Mouse (Mus musculus): ENCODE results near the gene Olfr521.
"Not testable (repeated sequence)": the region's sequence is repeated elsewhere in the genome, so short reads cannot be mapped to it uniquely, and the experiment has no call there.

Olfr521 gene

GRCm38 (mm10) chr7:99805340-99805739 is 42.0 kb downstream of the Olfr521 start:
- DNase-seq (ENCODE audit: extremely low read depth, low read depth, low spot score) = no peak

GRCm38 (mm10) chr7:99807043-99807442 is 43.7 kb downstream of the Olfr521 start:
- DNase-seq (ENCODE audit: extremely low read depth, low read depth, low spot score) = not testable (repeated sequence)

GRCm38 (mm10) chr7:99810814-99811213 is 47.5 kb downstream of the Olfr521 start:
- DNase-seq (ENCODE audit: extremely low read depth, low read depth, low spot score) = no peak

GRCm38 (mm10) chr7:99811661-99812060 is 48.4 kb downstream of the Olfr521 start:
- DNase-seq (ENCODE audit: extremely low read depth, low read depth, low spot score) = no peak

GRCm38 (mm10) chr7:99813394-99813793 is 50.1 kb downstream of the Olfr521 start:
- DNase-seq (ENCODE audit: extremely low read depth, low read depth, low spot score) = no peak

DNA sequence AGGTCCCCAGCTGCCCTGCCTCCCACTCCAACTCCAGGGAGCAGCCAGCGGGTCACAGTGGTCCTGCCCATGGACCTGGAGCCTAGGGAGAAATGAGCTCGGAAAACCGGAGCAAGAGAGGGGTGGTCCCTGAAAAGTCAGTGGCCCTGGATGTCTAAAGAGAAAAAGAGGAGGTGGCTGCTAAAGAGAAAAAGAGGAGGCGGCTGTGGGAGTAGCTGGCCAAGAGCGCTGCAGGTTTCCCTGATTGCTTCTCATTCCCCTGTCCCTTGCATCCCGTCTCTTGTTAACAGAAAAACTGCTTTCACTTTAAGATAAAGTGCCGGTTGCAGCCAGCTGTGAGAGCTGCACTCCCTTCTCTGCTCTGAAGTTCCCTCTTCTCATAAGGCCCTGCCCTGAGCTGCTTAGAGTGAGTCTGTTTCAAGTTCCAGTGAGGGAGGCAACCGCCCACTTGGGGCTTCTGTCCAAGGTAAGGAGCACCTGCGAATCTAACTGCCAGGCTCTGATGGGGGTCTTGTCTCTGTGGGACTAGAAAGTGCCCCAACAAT is 54.9 kb downstream of the Olfr521 start:
- DNase-seq (ENCODE audit: extremely low read depth, low read depth, low spot score) = not testable (repeated sequence)

Measured in fat pad, adult 2 months (tissue).